Mouse (Mus musculus): ENCODE measurements at regions not wholly inside any gene's neighbourhood (a gene's known extent, or its start where the extent isn't known, plus 50 kb on each side); places are given as distances from the start of the nearest gene placed in this dataset.

GRCm38 (mm10) chr12:28248749-28249148 is 303.4 kb downstream of the Dcdc2c start:
- Histone ChIP-seq H3K27me3 (ENCODE audit: control insufficient read depth, insufficient read depth, low read length) (no peaks in the 10 kb centered on the region), H3K36me3 (ENCODE audit: control insufficient read depth, insufficient read depth) (no peaks in the 10 kb centered on the region), H3K27ac (ENCODE audit: low read length) (no peak overlapping the region), H3K9me3 (replicated peaks; ENCODE audit: control insufficient read depth, low read length) (no peaks in the 10 kb centered on the region), H3K9ac (ENCODE audit: low read length) (no peak overlapping the region), H3K4me1 (ENCODE audit: control insufficient read depth, insufficient read depth, low read length) (no peaks in the 10 kb centered on the region), H3K4me2 (ENCODE audit: low read depth, low read length) (no peak overlapping the region), H3K4me3 (ENCODE audit: low read length) (no peak overlapping the region)
- ATAC-seq (replicated peaks; ENCODE audit: extremely low read depth, insufficient read depth, low FRiP score): no peak
- 61% methylated on average over 3 of the region's 3 CpGs for WGBS

- Histone ChIP-seq H3K27me3 (ENCODE audit: control insufficient read depth, insufficient read depth, low read length) (no peaks in the 10 kb centered on the region), H3K4me3 (ENCODE audit: low read length) (no peak overlapping the region), H3K36me3 (ENCODE audit: control insufficient read depth, insufficient read depth) (no peaks in the 10 kb centered on the region), H3K27ac (ENCODE audit: low read length) (no peak overlapping the region), H3K4me2 (ENCODE audit: low read depth, low read length) (no peak overlapping the region), H3K9ac (ENCODE audit: low read length) (no peak overlapping the region), H3K9me3 (replicated peaks; ENCODE audit: control insufficient read depth, low read length) (no peaks in the 10 kb centered on the region), H3K4me1 (ENCODE audit: control insufficient read depth, insufficient read depth, low read length) (no peaks in the 10 kb centered on the region)
- 84% methylated on average over 3 of the region's 3 CpGs for WGBS
- ATAC-seq (replicated peaks; ENCODE audit: extremely low read depth, insufficient read depth, low FRiP score): no peak
These were observed 303.9 kb downstream of the Dcdc2c start for GRCm38 (mm10) chr12:28248287-28248686.

- no peak overlapping the region for H3K4me2 ChIP-seq (ENCODE audit: low read depth, low read length)
- no peak overlapping the region for H3K9ac ChIP-seq (ENCODE audit: low read length)
- no peaks in the 10 kb centered on the region for H3K4me1 ChIP-seq (ENCODE audit: control insufficient read depth, insufficient read depth, low read length)
- H3K9me3 ChIP-seq (replicated peaks; ENCODE audit: control insufficient read depth, low read length): no peaks in the 10 kb centered on the region
- H3K27ac ChIP-seq (ENCODE audit: low read length): no peak overlapping the region
- WGBS: 77% methylated on average over 5 of the region's 5 CpGs
- no peak overlapping the region for H3K4me3 ChIP-seq (ENCODE audit: low read length)
- no peak for ATAC-seq (replicated peaks; ENCODE audit: extremely low read depth, insufficient read depth, low FRiP score)
- H3K27me3 ChIP-seq (ENCODE audit: control insufficient read depth, insufficient read depth, low read length): no peaks in the 10 kb centered on the region
- no peaks in the 10 kb centered on the region for H3K36me3 ChIP-seq (ENCODE audit: control insufficient read depth, insufficient read depth)
These were observed 314.2 kb downstream of the Dcdc2c start for GRCm38 (mm10) chr12:28238016-28238415.

- WGBS: 66% methylated on average over 4 of the region's 4 CpGs
- no peaks in the 10 kb centered on the region for H3K27me3 ChIP-seq (ENCODE audit: control insufficient read depth, insufficient read depth, low read length)
- no peaks in the 10 kb centered on the region for H3K36me3 ChIP-seq (ENCODE audit: control insufficient read depth, insufficient read depth)
- no peak overlapping the region for H3K4me3 ChIP-seq (ENCODE audit: low read length)
- no peak for ATAC-seq (replicated peaks; ENCODE audit: extremely low read depth, insufficient read depth, low FRiP score)
- H3K27ac ChIP-seq (ENCODE audit: low read length): no peak overlapping the region
- no peaks in the 10 kb centered on the region for H3K9me3 ChIP-seq (replicated peaks; ENCODE audit: control insufficient read depth, low read length)
- H3K4me1 ChIP-seq (ENCODE audit: control insufficient read depth, insufficient read depth, low read length): no peaks in the 10 kb centered on the region
- H3K4me2 ChIP-seq (ENCODE audit: low read depth, low read length): no peak overlapping the region
- H3K9ac ChIP-seq (ENCODE audit: low read length): no peak overlapping the region
These were observed 315.2 kb downstream of the Dcdc2c start for GRCm38 (mm10) chr12:28237041-28237440.

GRCm38 (mm10) chr12:28202847-28203246 is 349.4 kb downstream of the Dcdc2c start:
- 71% methylated on average over 1 of the region's 1 CpGs for WGBS
- Histone ChIP-seq H3K27ac (ENCODE audit: low read length) (no peak overlapping the region), H3K9me3 (replicated peaks; ENCODE audit: control insufficient read depth, low read length) (no peaks in the 10 kb centered on the region), H3K36me3 (ENCODE audit: control insufficient read depth, insufficient read depth) (no peaks in the 10 kb centered on the region), H3K9ac (ENCODE audit: low read length) (no peak overlapping the region), H3K4me3 (ENCODE audit: low read length) (no peak overlapping the region), H3K4me1 (ENCODE audit: control insufficient read depth, insufficient read depth, low read length) (no peaks in the 10 kb centered on the region), H3K4me2 (ENCODE audit: low read depth, low read length) (no peak overlapping the region), H3K27me3 (ENCODE audit: control insufficient read depth, insufficient read depth, low read length) (no peaks in the 10 kb centered on the region)
- ATAC-seq (replicated peaks; ENCODE audit: extremely low read depth, insufficient read depth, low FRiP score): no peak

GRCm38 (mm10) chr12:28186695-28187094 is 365.5 kb downstream of the Dcdc2c start:
- no peaks in the 10 kb centered on the region for H3K27me3 ChIP-seq (ENCODE audit: control insufficient read depth, insufficient read depth, low read length)
- H3K4me1 ChIP-seq (ENCODE audit: control insufficient read depth, insufficient read depth, low read length): no peaks in the 10 kb centered on the region
- no peak overlapping the region for H3K4me2 ChIP-seq (ENCODE audit: low read depth, low read length)
- no peak overlapping the region for H3K9ac ChIP-seq (ENCODE audit: low read length)
- H3K9me3 ChIP-seq (replicated peaks; ENCODE audit: control insufficient read depth, low read length): peaks cover 9% of the 10 kb centered on the region
- ATAC-seq (replicated peaks; ENCODE audit: extremely low read depth, insufficient read depth, low FRiP score): no peak
- no peak overlapping the region for H3K4me3 ChIP-seq (ENCODE audit: low read length)
- no peak overlapping the region for H3K27ac ChIP-seq (ENCODE audit: low read length)
- no peaks in the 10 kb centered on the region for H3K36me3 ChIP-seq (ENCODE audit: control insufficient read depth, insufficient read depth)

GRCm38 (mm10) chr12:28181265-28181664 is 370.9 kb downstream of the Dcdc2c start:
- no peak overlapping the region for H3K27ac ChIP-seq (ENCODE audit: low read length)
- H3K27me3 ChIP-seq (ENCODE audit: control insufficient read depth, insufficient read depth, low read length): no peaks in the 10 kb centered on the region
- no peak overlapping the region for H3K4me2 ChIP-seq (ENCODE audit: low read depth, low read length)
- H3K9ac ChIP-seq (ENCODE audit: low read length): no peak overlapping the region
- no peak overlapping the region for H3K4me3 ChIP-seq (ENCODE audit: low read length)
- H3K4me1 ChIP-seq (ENCODE audit: control insufficient read depth, insufficient read depth, low read length): no peaks in the 10 kb centered on the region
- no peaks in the 10 kb centered on the region for H3K36me3 ChIP-seq (ENCODE audit: control insufficient read depth, insufficient read depth)
- WGBS: 56% methylated on average over 2 of the region's 2 CpGs
- no peaks in the 10 kb centered on the region for H3K9me3 ChIP-seq (replicated peaks; ENCODE audit: control insufficient read depth, low read length)
- ATAC-seq (replicated peaks; ENCODE audit: extremely low read depth, insufficient read depth, low FRiP score): no peak

- no peaks in the 10 kb centered on the region for H3K36me3 ChIP-seq (ENCODE audit: control insufficient read depth, insufficient read depth)
- no peak overlapping the region for H3K27ac ChIP-seq (ENCODE audit: low read length)
- H3K9ac ChIP-seq (ENCODE audit: low read length): no peak overlapping the region
- no peaks in the 10 kb centered on the region for H3K4me1 ChIP-seq (ENCODE audit: control insufficient read depth, insufficient read depth, low read length)
- ATAC-seq (replicated peaks; ENCODE audit: extremely low read depth, insufficient read depth, low FRiP score): no peak
- no peak overlapping the region for H3K4me2 ChIP-seq (ENCODE audit: low read depth, low read length)
- 38% methylated on average over 3 of the region's 3 CpGs for WGBS
- H3K9me3 ChIP-seq (replicated peaks; ENCODE audit: control insufficient read depth, low read length): no peaks in the 10 kb centered on the region
- no peaks in the 10 kb centered on the region for H3K27me3 ChIP-seq (ENCODE audit: control insufficient read depth, insufficient read depth, low read length)
- H3K4me3 ChIP-seq (ENCODE audit: low read length): no peak overlapping the region
These were observed 376.2 kb downstream of the Dcdc2c start for GRCm38 (mm10) chr12:28176016-28176415.

- ATAC-seq (replicated peaks; ENCODE audit: extremely low read depth, insufficient read depth, low FRiP score): no peak
- no peaks in the 10 kb centered on the region for H3K9me3 ChIP-seq (replicated peaks; ENCODE audit: control insufficient read depth, low read length)
- H3K36me3 ChIP-seq (ENCODE audit: control insufficient read depth, insufficient read depth): no peaks in the 10 kb centered on the region
- H3K4me1 ChIP-seq (ENCODE audit: control insufficient read depth, insufficient read depth, low read length): no peaks in the 10 kb centered on the region
- no peak overlapping the region for H3K4me2 ChIP-seq (ENCODE audit: low read depth, low read length)
- no peaks in the 10 kb centered on the region for H3K27me3 ChIP-seq (ENCODE audit: control insufficient read depth, insufficient read depth, low read length)
- no peak overlapping the region for H3K9ac ChIP-seq (ENCODE audit: low read length)
- H3K27ac ChIP-seq (ENCODE audit: low read length): no peak overlapping the region
- H3K4me3 ChIP-seq (ENCODE audit: low read length): no peak overlapping the region
These were observed 378.1 kb downstream of the Dcdc2c start for GRCm38 (mm10) chr12:28174078-28174477.

GRCm38 (mm10) chr12:28158786-28159185 is 393.4 kb downstream of the Dcdc2c start:
- no peak overlapping the region for H3K4me3 ChIP-seq (ENCODE audit: low read length)
- no peak overlapping the region for H3K9ac ChIP-seq (ENCODE audit: low read length)
- H3K9me3 ChIP-seq (replicated peaks; ENCODE audit: control insufficient read depth, low read length): no peaks in the 10 kb centered on the region
- 70% methylated on average over 1 of the region's 1 CpGs for WGBS
- H3K4me1 ChIP-seq (ENCODE audit: control insufficient read depth, insufficient read depth, low read length): no peaks in the 10 kb centered on the region
- H3K4me2 ChIP-seq (ENCODE audit: low read depth, low read length): no peak overlapping the region
- no peaks in the 10 kb centered on the region for H3K36me3 ChIP-seq (ENCODE audit: control insufficient read depth, insufficient read depth)
- no peak overlapping the region for H3K27ac ChIP-seq (ENCODE audit: low read length)
- H3K27me3 ChIP-seq (ENCODE audit: control insufficient read depth, insufficient read depth, low read length): no peaks in the 10 kb centered on the region
- no peak for ATAC-seq (replicated peaks; ENCODE audit: extremely low read depth, insufficient read depth, low FRiP score)

Data from heart, embryonic 16.5 days (tissue).